Mouse (Mus musculus): ENCODE data around the gene Dnah11.

- no peak for TF ChIP-seq POLR2A (IDR thresholded peaks at IDR 0.05; ENCODE audit: borderline replicate concordance, control insufficient read depth, low read depth, low read length)
- no peak for TF ChIP-seq CTCF (IDR thresholded peaks at IDR 0.05; ENCODE audit: control insufficient read depth, insufficient read depth, low read length)
Measured at GRCm38 (mm10) chr12:117842676-117843075, 356.2 kb downstream of the Dnah11 start.
